Mouse (Mus musculus): ENCODE measurements around the gene Adgra3.

Adgra3 gene

GRCm38 (mm10) chr5:49967726-49968125 lies 91.1 kb downstream of the Adgra3 start:
- DNase-seq, result no peak

DNA sequence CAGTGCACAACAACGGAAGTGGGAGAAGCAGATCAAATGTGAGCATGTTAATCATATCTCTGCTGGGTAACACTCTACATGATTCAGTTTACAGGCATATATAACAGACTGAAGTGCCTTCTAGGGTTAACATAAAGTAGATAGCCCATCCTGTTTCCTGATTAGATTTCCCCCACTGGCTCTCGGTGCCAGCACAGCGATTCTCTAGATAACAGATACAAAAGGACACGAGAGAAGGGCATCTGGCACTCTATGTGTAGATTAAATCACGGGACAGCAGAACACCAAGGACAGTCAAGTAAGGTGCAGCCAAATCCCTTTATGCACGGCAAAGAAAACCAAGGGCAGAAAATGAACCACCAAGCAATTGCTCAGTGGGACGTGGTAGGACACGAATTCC lies 93.0 kb downstream of the Adgra3 start:
- no peak for DNase-seq

DNA sequence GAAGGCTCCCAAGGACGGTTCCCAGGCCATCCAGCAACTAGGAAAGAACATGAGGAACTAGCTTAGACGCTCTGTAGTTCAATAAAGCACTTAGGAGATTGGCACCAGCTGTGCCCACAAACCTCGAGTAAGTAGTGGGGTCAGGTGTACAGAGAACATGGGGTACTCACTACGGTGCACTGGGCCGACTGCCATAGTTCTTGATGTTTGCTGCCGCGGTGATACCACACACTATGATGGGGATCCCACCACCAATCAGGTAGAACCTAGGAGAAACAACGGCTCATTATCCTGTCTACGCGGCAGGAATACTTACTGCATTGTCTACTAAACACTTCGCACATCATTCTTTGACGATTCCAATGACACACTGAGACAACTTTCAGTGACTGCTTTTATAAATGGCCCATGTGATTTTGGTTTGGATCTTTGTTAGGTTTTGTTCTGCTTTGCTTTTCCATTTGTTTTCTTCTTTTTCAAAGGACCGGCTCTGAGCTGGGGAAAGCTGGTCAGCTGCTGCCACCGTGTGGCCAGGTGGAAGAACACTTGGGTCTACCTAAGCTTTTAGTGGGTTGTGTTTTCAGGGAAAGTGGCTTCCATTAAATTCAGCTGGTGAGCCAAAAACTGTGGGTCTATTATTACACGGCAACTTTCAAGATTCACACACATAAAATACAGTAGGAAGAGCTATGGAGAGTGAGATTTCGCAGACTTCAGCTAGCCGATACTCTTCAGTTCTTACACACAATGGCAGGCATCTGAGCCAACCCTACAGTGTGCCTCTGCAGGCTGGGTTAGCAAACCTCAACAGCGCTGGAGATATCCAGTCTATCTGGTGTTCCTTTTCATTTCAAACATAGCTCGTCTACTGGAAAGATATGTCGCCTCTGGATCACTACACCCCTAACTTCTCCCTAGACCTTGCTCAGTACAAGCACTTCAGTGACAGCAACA lies 97.1 kb downstream of the Adgra3 start:
- DNase-seq, result peak; percentile 53

DNA sequence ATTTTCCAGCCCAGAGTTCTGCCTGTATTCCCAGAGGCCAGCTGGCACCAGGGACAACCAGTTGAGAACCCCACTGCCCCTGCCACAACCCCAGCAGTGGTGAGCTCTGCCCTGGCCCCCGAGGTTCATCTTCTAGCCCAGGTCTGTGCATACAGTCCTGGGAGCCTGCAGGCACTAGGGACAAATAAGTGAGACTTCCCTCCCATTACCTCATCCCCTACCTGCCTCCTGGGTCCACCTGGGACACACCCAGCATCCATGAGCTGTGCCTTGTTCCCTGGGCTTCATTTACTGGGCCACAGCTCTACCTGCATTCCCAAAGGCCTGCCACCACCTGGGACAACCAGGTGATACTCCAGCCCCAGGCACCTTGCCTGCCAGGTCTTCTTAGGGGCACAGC lies 122.5 kb downstream of the Adgra3 start:
- no peak for DNase-seq

GRCm38 (mm10) chr5:49924712-49925111 lies 134.1 kb downstream of the Adgra3 start:
- DNase-seq, result no peak

GRCm38 (mm10) chr5:49915695-49916106 lies 143.1 kb downstream of the Adgra3 start:
- DNase-seq, result peak; percentile 3

Data from embryo, embryonic 11 days (tissue).